Mouse (Mus musculus): Measurements from ENCODE around the gene Gstk1. TPM values are rescaled to one million over a fixed set of nuclear protein-coding genes. Genes with fewer than 3 reads are reported as not detected.

Gene Gstk1
- 32.6 TPM for polyA plus RNA-seq (2015; fragmentation: Illumina TruSeq; extraction: RNeasy Lipid Tissue Mini Kit (QIAGEN cat#74804); ENCODE audit: low read depth, low replicate concordance)

GRCm38 (mm10) chr6:42245711-42246353, at the start of gene Gstk1:
TSS of gene Gstk1 (plus strand) at chr6:42245935.

GRCm38 (mm10) chr6:42215028-42215427, 30.7 kb upstream of the Gstk1 start, which contains the start of gene Tas2r144:
TSS of gene Tas2r144 (plus strand) at chr6:42215328.

GRCm38 (mm10) chr6:42261524-42262170, 15.9 kb downstream of the Gstk1 start, which contains the start of gene Tmem139:
TSS of gene Tmem139 (plus strand) at chr6:42261970.

GRCm38 (mm10) chr6:42264626-42265312, 19.0 kb downstream of the Gstk1 start, which contains the start of gene Casp2:
TSS of gene Casp2 (plus strand) at chr6:42264985.

GRCm38 (mm10) chr6:42286448-42286847, 40.7 kb downstream of the Gstk1 start, which contains the start of gene Clcn1:
TSS of gene Clcn1 (plus strand) at chr6:42286685.

Other genes with a start within 250 kb of the Gstk1 start
- not detected for gene Sva, start 207.5 kb upstream of the Gstk1 start, polyA plus RNA-seq (2015; fragmentation: Illumina TruSeq; extraction: RNeasy Lipid Tissue Mini Kit (QIAGEN cat#74804); ENCODE audit: low read depth, low replicate concordance)
- not detected for gene Tas2r139, start 105.0 kb upstream of the Gstk1 start, polyA plus RNA-seq (2015; fragmentation: Illumina TruSeq; extraction: RNeasy Lipid Tissue Mini Kit (QIAGEN cat#74804); ENCODE audit: low read depth, low replicate concordance)
- not detected for gene Tas2r144, start 30.6 kb upstream of the Gstk1 start, polyA plus RNA-seq (2015; fragmentation: Illumina TruSeq; extraction: RNeasy Lipid Tissue Mini Kit (QIAGEN cat#74804); ENCODE audit: low read depth, low replicate concordance)
- not detected for gene Tmem139, start 16.0 kb downstream of the Gstk1 start, polyA plus RNA-seq (2015; fragmentation: Illumina TruSeq; extraction: RNeasy Lipid Tissue Mini Kit (QIAGEN cat#74804); ENCODE audit: low read depth, low replicate concordance)
- gene Casp2, start 19.1 kb downstream of the Gstk1 start, polyA plus RNA-seq (2015; fragmentation: Illumina TruSeq; extraction: RNeasy Lipid Tissue Mini Kit (QIAGEN cat#74804); ENCODE audit: low read depth, low replicate concordance): 9.6 TPM
- gene Clcn1, start 40.8 kb downstream of the Gstk1 start, polyA plus RNA-seq (2015; fragmentation: Illumina TruSeq; extraction: RNeasy Lipid Tissue Mini Kit (QIAGEN cat#74804); ENCODE audit: low read depth, low replicate concordance): 2.0 TPM
- gene Fam131b, start 78.7 kb downstream of the Gstk1 start, polyA plus RNA-seq (2015; fragmentation: Illumina TruSeq; extraction: RNeasy Lipid Tissue Mini Kit (QIAGEN cat#74804); ENCODE audit: low read depth, low replicate concordance): 94.7 TPM
- gene Zyx, start 103.7 kb downstream of the Gstk1 start, polyA plus RNA-seq (2015; fragmentation: Illumina TruSeq; extraction: RNeasy Lipid Tissue Mini Kit (QIAGEN cat#74804); ENCODE audit: low read depth, low replicate concordance): 38.7 TPM
- gene Epha1, start 127.3 kb downstream of the Gstk1 start, polyA plus RNA-seq (2015; fragmentation: Illumina TruSeq; extraction: RNeasy Lipid Tissue Mini Kit (QIAGEN cat#74804); ENCODE audit: low read depth, low replicate concordance): 0.30 TPM
- gene Tas2r143, start 154.3 kb downstream of the Gstk1 start, polyA plus RNA-seq (2015; fragmentation: Illumina TruSeq; extraction: RNeasy Lipid Tissue Mini Kit (QIAGEN cat#74804); ENCODE audit: low read depth, low replicate concordance): not detected
- gene Tas2r135, start 159.5 kb downstream of the Gstk1 start, polyA plus RNA-seq (2015; fragmentation: Illumina TruSeq; extraction: RNeasy Lipid Tissue Mini Kit (QIAGEN cat#74804); ENCODE audit: low read depth, low replicate concordance): not detected
- not detected for gene Tas2r126, start 188.6 kb downstream of the Gstk1 start, polyA plus RNA-seq (2015; fragmentation: Illumina TruSeq; extraction: RNeasy Lipid Tissue Mini Kit (QIAGEN cat#74804); ENCODE audit: low read depth, low replicate concordance)
- gene Olfr458, start 219.3 kb downstream of the Gstk1 start, polyA plus RNA-seq (2015; fragmentation: Illumina TruSeq; extraction: RNeasy Lipid Tissue Mini Kit (QIAGEN cat#74804); ENCODE audit: low read depth, low replicate concordance): not detected
- gene Olfr457, start 230.4 kb downstream of the Gstk1 start, polyA plus RNA-seq (2015; fragmentation: Illumina TruSeq; extraction: RNeasy Lipid Tissue Mini Kit (QIAGEN cat#74804); ENCODE audit: low read depth, low replicate concordance): not detected
- not detected for gene Olfr456, start 241.3 kb downstream of the Gstk1 start, polyA plus RNA-seq (2015; fragmentation: Illumina TruSeq; extraction: RNeasy Lipid Tissue Mini Kit (QIAGEN cat#74804); ENCODE audit: low read depth, low replicate concordance)